In the genomic region with DNA sequence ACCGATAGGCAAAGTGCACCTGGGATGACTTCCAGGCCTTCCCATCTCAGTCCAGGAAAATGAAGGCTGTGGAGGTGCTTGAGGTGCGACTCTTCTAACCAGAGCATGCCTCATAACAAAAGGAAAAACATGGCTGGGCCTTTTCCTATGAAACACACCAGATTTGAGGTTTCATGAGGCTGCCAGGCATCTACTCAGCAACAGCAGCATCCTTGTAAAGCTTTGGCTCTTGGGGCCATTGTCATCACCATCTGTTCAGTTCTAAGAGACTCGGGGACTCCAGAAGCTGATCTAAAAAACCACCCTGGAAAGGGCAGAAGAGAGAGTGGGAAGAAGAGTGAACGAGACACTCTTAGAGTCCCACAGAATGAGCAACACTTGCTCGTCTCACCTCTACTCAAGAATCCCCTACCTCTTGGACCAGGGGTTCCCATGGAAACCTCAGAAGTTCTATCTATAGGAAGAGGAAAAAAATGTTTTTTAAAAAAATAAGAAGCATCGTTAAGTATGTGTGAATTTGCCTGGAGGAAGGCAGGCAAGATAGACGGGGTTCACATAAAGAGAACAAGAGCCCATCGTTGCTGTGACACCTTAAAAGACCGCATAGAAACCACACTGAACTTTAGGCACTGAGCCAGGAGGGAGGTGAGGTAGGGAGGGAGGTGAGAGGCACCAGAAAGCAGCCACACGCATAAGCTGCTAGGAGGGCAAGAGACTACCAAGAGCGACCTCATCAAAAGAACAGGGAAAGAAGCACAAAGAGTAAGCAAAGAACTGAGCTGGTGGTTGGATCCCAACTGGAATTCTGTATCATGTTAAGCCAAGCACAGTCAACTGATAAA, we compare ENCODE assay signal across 14 mouse cellular contexts. TPM values are rescaled to one million over a fixed set of nuclear protein-coding genes. Genes with fewer than 3 reads are reported as not detected.
DNase-seq lines count a peak whose midpoint lies in the region; ATAC-seq lines count a peak whose summit lies in the region.
"Had no signal": no experiment of that assay in that cellular context is flagged by ENCODE, and none has a peak within 500 bp of the region (broad histone marks: within the 10 kb centered on the region; RNA-seq: fewer than 3 reads in every experiment).

No protein-coding gene starts in this region.

- H3K4me1 ChIP-seq in forebrain, embryonic 15.5 days = no peaks in the 10 kb centered on the region
- no peaks in the 10 kb centered on the region for H3K4me1 ChIP-seq in forebrain, embryonic 14.5 days (ENCODE audit: control insufficient read depth, insufficient read depth, low read length)
- H3K4me1 ChIP-seq: embryonic facial prominence, embryonic 15.5 days; limb, embryonic 12.5 days had no signal

- no peak overlapping the region for H3K9ac ChIP-seq in forebrain, embryonic 15.5 days (replicated peaks)
- H3K9ac ChIP-seq in forebrain, embryonic 14.5 days (ENCODE audit: low read length) = no peak overlapping the region
- H3K9ac ChIP-seq: embryonic facial prominence, embryonic 15.5 days; limb, embryonic 12.5 days; liver, postnatal 0 days had no signal

- no peak overlapping the region for H3K4me3 ChIP-seq in forebrain, embryonic 15.5 days
- H3K4me3 ChIP-seq in forebrain, embryonic 14.5 days (ENCODE audit: low read depth, low read length) = no peak overlapping the region
- H3K4me3 ChIP-seq: embryonic facial prominence, embryonic 15.5 days; limb, embryonic 12.5 days had no signal

- DNase-seq in forebrain, embryonic 14.5 days (ENCODE audit: low spot score) = no peak
- DNase-seq in thymus, postnatal 14 days = peak; percentile 6
- no peak for DNase-seq in thymus, adult 18-20 months
- peak; percentile 40 to 77 for DNase-seq in left cerebral cortex, adult 9 months (ENCODE audit: low spot score in 2 of 2)
- DNase-seq in telencephalon, adult 2 months (ENCODE audit: low read depth, low spot score) = peak; percentile 93
- DNase-seq in lung, postnatal 25 days (ENCODE audit: low spot score) = no peak
- no peak for DNase-seq in yolk sac, embryonic 10.5 days (ENCODE audit: low spot score)
- DNase-seq: adrenal gland, adult 8-10 months; liver, postnatal 0 days had no signal

- no peaks in the 10 kb centered on the region for H3K36me3 ChIP-seq in forebrain, embryonic 15.5 days
- H3K36me3 ChIP-seq in forebrain, embryonic 14.5 days (ENCODE audit: control insufficient read depth, insufficient read depth, low read length) = no peaks in the 10 kb centered on the region
- H3K36me3 ChIP-seq: embryonic facial prominence, embryonic 15.5 days; limb, embryonic 12.5 days had no signal

- H3K9me3 ChIP-seq in forebrain, embryonic 15.5 days = no peaks in the 10 kb centered on the region
- no peaks in the 10 kb centered on the region for H3K9me3 ChIP-seq in forebrain, embryonic 14.5 days (replicated peaks; ENCODE audit: control insufficient read depth, low read length)
- H3K9me3 ChIP-seq: embryonic facial prominence, embryonic 15.5 days; limb, embryonic 12.5 days had no signal

- 52% methylated on average over 11 of the region's 11 CpGs for WGBS in forebrain, embryonic 15.5 days
- WGBS in forebrain, embryonic 14.5 days = 60% methylated on average over 11 of the region's 11 CpGs

- ATAC-seq in forebrain, embryonic 15.5 days (replicated peaks) = no peak
- ATAC-seq in forebrain, embryonic 14.5 days = no peak
- ATAC-seq: forebrain, embryonic 16.5 days; liver, postnatal 0 days had no signal

- H3K4me2 ChIP-seq in forebrain, embryonic 15.5 days (replicated peaks) = no peak overlapping the region
- H3K4me2 ChIP-seq in forebrain, embryonic 14.5 days (ENCODE audit: low read length) = no peak overlapping the region
- H3K4me2 ChIP-seq: embryonic facial prominence, embryonic 15.5 days; limb, embryonic 12.5 days had no signal

- peak overlapping the region; percentile 15; the same call in 1 of the 2 replicates for H3K27ac ChIP-seq in forebrain, embryonic 15.5 days (replicated peaks)
- H3K27ac ChIP-seq in forebrain, embryonic 14.5 days (ENCODE audit: low read depth, low read length) = no peak overlapping the region
- H3K27ac ChIP-seq: embryonic facial prominence, embryonic 15.5 days; kidney, postnatal 0 days; limb, embryonic 12.5 days had no signal

- H3K27me3 ChIP-seq in forebrain, embryonic 15.5 days = no peaks in the 10 kb centered on the region
- no peaks in the 10 kb centered on the region for H3K27me3 ChIP-seq in forebrain, embryonic 14.5 days (replicated peaks; ENCODE audit: control insufficient read depth, insufficient read depth, low read length)
- H3K27me3 ChIP-seq: embryonic facial prominence, embryonic 15.5 days; limb, embryonic 12.5 days had no signal

RNA-seq across cellular contexts. Expression of a gene that starts 25.5 kb away (rescaled TPM):
- polyA plus RNA-seq in forebrain, embryonic 15.5 days (2015; fragmentation: Nextera tagmentation; extraction: Ambion mirVana) = 18.2 and 19.6 TPM in 2 replicates
- 8.6 and 12.2 TPM in 2 replicates for polyA plus RNA-seq in forebrain, embryonic 14.5 days (2014; fragmentation: Nextera tagmentation; extraction: Ambion mirVana)

Comparison
In these comparisons a context has a peak if more than half of its experiments do, and no peak if none do; other contexts are left out.
1. DNase-seq: peak in thymus, postnatal 14 days (single experiment), left cerebral cortex, adult 9 months (2 of 2) and telencephalon, adult 2 months (single experiment); none in forebrain, embryonic 14.5 days (single experiment), thymus, adult 18-20 months (0 of 2), lung, postnatal 25 days (single experiment) and yolk sac, embryonic 10.5 days (single experiment).